Comparison of ENCODE assay signal across 7 mouse cellular contexts in the genomic region with DNA sequence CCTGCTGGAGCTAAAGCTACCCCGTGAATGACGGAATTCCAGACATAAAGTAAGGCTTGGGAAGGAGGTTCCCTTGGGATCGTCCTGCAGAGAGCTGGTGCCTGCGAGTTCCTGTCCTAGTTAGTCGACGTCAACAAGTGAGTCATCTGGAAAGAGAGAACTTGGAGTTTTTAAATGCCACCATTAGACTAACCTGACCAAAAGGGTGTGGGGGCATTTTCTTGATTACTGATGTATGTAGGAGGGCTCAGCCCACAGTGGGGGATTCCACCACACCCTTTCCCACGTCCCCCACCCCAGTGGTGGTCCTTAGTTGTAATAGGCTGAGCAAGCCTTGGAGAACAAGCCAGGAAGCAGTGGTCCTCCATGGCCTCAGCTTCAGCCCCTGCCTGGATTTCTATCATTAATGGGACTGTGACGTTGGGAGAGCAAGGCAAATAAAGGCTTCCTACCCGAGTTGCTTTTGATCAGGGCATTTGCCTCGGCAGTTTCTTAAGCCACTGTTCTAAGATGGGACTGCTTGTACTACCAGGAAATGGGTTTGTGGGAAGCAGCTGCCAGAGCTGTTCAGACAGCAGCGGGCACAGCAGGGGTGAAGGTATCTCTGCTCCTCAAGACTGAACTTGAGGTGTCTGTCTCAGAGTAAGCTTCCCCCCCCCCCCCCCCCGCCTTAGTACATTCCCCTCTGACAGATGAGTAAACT. TPM values are rescaled to one million over a fixed set of nuclear protein-coding genes. Genes with fewer than 3 reads are reported as not detected.
A peak's percentile ranks its signal among the peaks of the same experiment; 100 is the strongest.
DNase-seq lines count a peak whose midpoint lies in the region; ATAC-seq and TF ChIP-seq lines count a peak whose summit lies in the region.

No protein-coding gene starts in this region.

- H3K27ac ChIP-seq in hindbrain, postnatal 0 days: no peak overlapping the region
- peak overlapping the region; percentile 95 for H3K27ac ChIP-seq in liver, postnatal 0 days (ENCODE audit: low read depth)

- H3K4me3 ChIP-seq in erythroblast, embryonic 14.5 days (replicated peaks): peak overlapping the region; percentile 70
- peak overlapping the region; percentile 45 for H3K4me3 ChIP-seq in hindbrain, postnatal 0 days (ENCODE audit: low read length)
- H3K4me3 ChIP-seq in liver, postnatal 0 days (ENCODE audit: low read depth, low read length): peak overlapping the region; percentile 77

- peak overlapping the region; percentile 75 for H3K4me2 ChIP-seq in hindbrain, postnatal 0 days (ENCODE audit: low read depth, low read length)
- H3K4me2 ChIP-seq in liver, postnatal 0 days (ENCODE audit: low read depth, low read length): peak overlapping the region; percentile 84

- 0 out of 2 replicates have a peak, but pooled peaks have one; percentile 24 for ATAC-seq in hindbrain, postnatal 0 days
- ATAC-seq in liver, postnatal 0 days: peak; percentile 17

- no peak for TF ChIP-seq CTCF in hindbrain, postnatal 0 days (IDR thresholded peaks at IDR 0.05; ENCODE audit: low read depth)
- no peak for TF ChIP-seq CTCF in liver, postnatal 0 days (IDR thresholded peaks at IDR 0.05; ENCODE audit: low read depth)

- H3K36me3 ChIP-seq in erythroblast, embryonic 14.5 days (ENCODE audit: control insufficient read depth): peaks cover 45% of the 10 kb centered on the region
- no peaks in the 10 kb centered on the region for H3K36me3 ChIP-seq in hindbrain, postnatal 0 days (ENCODE audit: insufficient read depth, low read length)
- H3K36me3 ChIP-seq in liver, postnatal 0 days (replicated peaks; ENCODE audit: insufficient read depth, low read length): 0 out of 2 replicates have a peak, but pooled peaks cover 2% of the 10 kb centered on the region

- H3K4me1 ChIP-seq in erythroblast, embryonic 14.5 days (ENCODE audit: control insufficient read depth): peaks cover 62% of the 10 kb centered on the region
- 0 out of 2 replicates have a peak, but pooled peaks cover 10% of the 10 kb centered on the region for H3K4me1 ChIP-seq in hindbrain, postnatal 0 days (ENCODE audit: insufficient read depth, low read length)
- peaks cover 27% of the 10 kb centered on the region for H3K4me1 ChIP-seq in liver, postnatal 0 days (ENCODE audit: insufficient read depth)

- no peaks in the 10 kb centered on the region for H3K9me3 ChIP-seq in erythroblast, embryonic 14.5 days (ENCODE audit: control insufficient read depth, low read length)
- no peaks in the 10 kb centered on the region for H3K9me3 ChIP-seq in hindbrain, postnatal 0 days (ENCODE audit: low read length)
- H3K9me3 ChIP-seq in liver, postnatal 0 days (ENCODE audit: low read length): no peaks in the 10 kb centered on the region

- peaks cover 14% of the 10 kb centered on the region for H3K27me3 ChIP-seq in erythroblast, embryonic 14.5 days (ENCODE audit: control insufficient read depth)
- H3K27me3 ChIP-seq in hindbrain, postnatal 0 days (ENCODE audit: insufficient read depth, low read length): no peaks in the 10 kb centered on the region
- no peaks in the 10 kb centered on the region for H3K27me3 ChIP-seq in liver, postnatal 0 days (ENCODE audit: insufficient read depth, low read length)

- peak; percentile 47 for DNase-seq in CD4-positive, CD25-positive, alpha-beta regulatory T cell, adult 2 months (ENCODE audit: low read depth, low spot score)
- peak; percentile 49 for DNase-seq in Muller cell, postnatal 12 days (ENCODE audit: inconsistent ontology term)
- no peak for DNase-seq in hindbrain, postnatal 0 days (ENCODE audit: low spot score)
- peak; percentile 43 for DNase-seq in liver, postnatal 0 days
- peak; percentile 33 for DNase-seq in skeletal muscle tissue, adult 2 months (ENCODE audit: low read depth, low spot score)
- no peak for DNase-seq in gastrocnemius, postnatal 4 days (ENCODE audit: low spot score in 2 of 2)

- no peak for TF ChIP-seq EP300 in liver, postnatal 0 days (IDR thresholded peaks at IDR 0.05; ENCODE audit: low read depth)

- H3K9ac ChIP-seq in hindbrain, postnatal 0 days (replicated peaks; ENCODE audit: low read length): peak overlapping the region; percentile 35; the same call in 1 of the 2 replicates
- peak overlapping the region; percentile 79 for H3K9ac ChIP-seq in liver, postnatal 0 days (replicated peaks)

- whole genome bisulfite sequencing in hindbrain, postnatal 0 days: 23% methylated on average over 12 of the region's 12 CpGs
- WGBS in liver, postnatal 0 days (ENCODE audit: insufficient replicate concordance): 9% methylated on average over 12 of the region's 12 CpGs

RNA-seq across cellular contexts. Expression of gene Nmnat3, which starts 10.2 kb away (rescaled TPM):
- 7.2 and 9.6 TPM in 2 replicates for polyA plus RNA-seq in erythroblast, embryonic 14.5 days (2012)
- total RNA-seq in hindbrain, postnatal 0 days (2014; rRNA removed): 1.3 and 3.1 TPM in 2 replicates
- polyA plus RNA-seq in hindbrain, postnatal 0 days (2015; fragmentation: Nextera tagmentation; extraction: Ambion mirVana): 1.5 and 1.7 TPM in 2 replicates
- 13.9 and 14.2 TPM in 2 replicates for polyA plus RNA-seq in liver, postnatal 0 days (2015; fragmentation: Nextera tagmentation; extraction: Ambion mirVana)
- total RNA-seq in gastrocnemius, postnatal 4 days (2021): 1 to 10 TPM; 5.8 to 7.3 TPM

Comparison
In these comparisons a context has a peak if more than half of its experiments do, and no peak if none do; other contexts are left out.
1. DNase-seq: peak in CD4-positive, CD25-positive, alpha-beta regulatory T cell, adult 2 months (single experiment), Muller cell, postnatal 12 days (single experiment), liver, postnatal 0 days (single experiment) and skeletal muscle tissue, adult 2 months (single experiment); none in hindbrain, postnatal 0 days (single experiment) and gastrocnemius, postnatal 4 days (0 of 2).
2. Peak in every context shown above with its lines, with median percentiles within 50 percentile points of each other: H3K4me3 ChIP-seq.